Mouse (Mus musculus) limb, embryonic 14.5 days (tissue): ENCODE measurements around the gene Gm2431. TPM values are rescaled to one million over a fixed set of nuclear protein-coding genes. Genes with fewer than 3 reads are reported as not detected.
A peak's percentile ranks its signal among the peaks of the same experiment; 100 is the strongest.
"Not testable (repeated sequence)": the region's sequence is repeated elsewhere in the genome, so short reads cannot be mapped to it uniquely, and the experiment has no call there.

ENCODE experiments used
- ATAC-seq: fragments of 200-750 bp; cut with Nextera tagmentation; 2 replicates; pipeline ENCODE4 v1.8.0; 2017; ENCODE audit warnings: low read depth, moderate number of reproducible peaks, moderate TSS enrichment; ENCODE audit not compliant: low FRiP score
- DNase-seq: peaks from one replicate; pipeline ENCODE4 v3.0.0-alpha.2; 2015; ENCODE audit warnings: low spot score
- H3K27ac ChIP-seq: fragments of 300-500 bp; sonication (generic); replicated peaks from 2 replicates; pipeline ENCODE4 v1.5.1; 2014; ENCODE audit warnings: low read depth, mild to moderate bottlenecking, low read length, moderate library complexity, mixed read lengths
- H3K27me3 ChIP-seq: fragments of 300-500 bp; sonication (generic); 2 replicates; pipeline ENCODE4 v1.6.1; 2014; ENCODE audit warnings: low read length, mixed read lengths; ENCODE audit not compliant: control insufficient read depth, insufficient read depth
- H3K36me3 ChIP-seq: fragments of 300-500 bp; sonication (generic); 2 replicates; pipeline ENCODE4 v1.6.1; 2014; ENCODE audit warnings: mild to moderate bottlenecking, low read length, moderate library complexity, mixed read lengths; ENCODE audit not compliant: control insufficient read depth, insufficient read depth
- H3K4me1 ChIP-seq: fragments of 300-500 bp; sonication (generic); 2 replicates; pipeline ENCODE4 v1.6.1; 2014; ENCODE audit warnings: antibody characterized with exemption, low read length, mixed read lengths; ENCODE audit not compliant: control insufficient read depth, insufficient read depth
- H3K4me2 ChIP-seq: fragments of 300-500 bp; sonication (generic); replicated peaks from 2 replicates; pipeline ENCODE4 v1.6.1; 2014; ENCODE audit warnings: low read depth, mild to moderate bottlenecking, low read length, moderate library complexity; ENCODE audit not compliant: severe bottlenecking
- H3K4me3 ChIP-seq: fragments of 300-500 bp; sonication (generic); replicated peaks from 2 replicates; pipeline ENCODE4 v1.5.1; 2014; ENCODE audit warnings: low read length
- H3K9ac ChIP-seq: fragments of 300-500 bp; sonication (generic); 2 replicates; pipeline ENCODE4 v1.6.1; 2014; ENCODE audit warnings: mild to moderate bottlenecking, low read depth, low read length, moderate library complexity; ENCODE audit not compliant: severe bottlenecking
- H3K9me3 ChIP-seq: fragments of 300-500 bp; sonication (generic); 2 replicates; pipeline ENCODE4 v1.6.1; 2016; ENCODE audit warnings: low read length; ENCODE audit not compliant: control insufficient read depth
- POLR2A ChIP-seq: fragments of 200-500 bp; IDR thresholded peaks from 2 replicates; pipeline ENCODE4 v1.8.0; 2012; ENCODE audit warnings: inconsistent platforms, mild to moderate bottlenecking, moderate library complexity, borderline replicate concordance; ENCODE audit not compliant: insufficient read depth, insufficient read length; ENCODE audit errors: extremely low read depth
- WGBS: fragments of 180-500 bp; shearing (Covaris S2); extraction: QIAGEN DNeasy Blood & Tissue Kit; methylation state at CpG from one replicate; pipeline ENCODE4 v1.1.7; 2014; 5-methylcytosine and 5-hydroxymethylcytosine counted together
- polyA plus RNA-seq, 2 experiments: library from polyadenylated mRNA; depleted of rRNA in 1 of 2; stranded (reverse) in 1 of 2; unstranded in 1 of 2; fragments of >200 nt; fragmentation: Nextera tagmentation in 1 of 2; extraction: Ambion mirVana in 1 of 2; gene quantifications; 2 replicates each; pipeline versions ENCODE4 v1.2.1 to v1.2.3; 2012 to 2014

Gm2431 gene
- not detected in 2 replicates for polyA plus RNA-seq (2012; rRNA removed)
- polyA plus RNA-seq (2014; fragmentation: Nextera tagmentation; extraction: Ambion mirVana) = not detected in 2 replicates

- not testable (repeated sequence) for H3K27ac ChIP-seq, H3K36me3 ChIP-seq, H3K9me3 ChIP-seq, H3K4me2 ChIP-seq, H3K27me3 ChIP-seq, DNase-seq, H3K9ac ChIP-seq, H3K4me3 ChIP-seq, H3K4me1 ChIP-seq, ATAC-seq
- WGBS = 38% methylated on average over 1 of the region's 1 CpGs
Observed at GRCm38 (mm10) chr7:142258254-142258653, at the start of gene Gm2431. Gene Gm2431, minus strand, starts transcription at chr7:142258354.

GRCm38 (mm10) chr7:142303929-142304328 is 45.8 kb upstream of the Gm2431 start:
- H3K9me3 ChIP-seq, H3K9ac ChIP-seq, H3K27ac ChIP-seq, H3K36me3 ChIP-seq, H3K4me1 ChIP-seq, DNase-seq, H3K4me2 ChIP-seq, ATAC-seq, H3K27me3 ChIP-seq, H3K4me3 ChIP-seq: not testable (repeated sequence)
- 81% methylated on average over 1 of the region's 1 CpGs for WGBS

GRCm38 (mm10) chr7:142303249-142303648 is 45.1 kb upstream of the Gm2431 start, which contains the start of gene Krtap5-4:
Gene Krtap5-4, plus strand, starts transcription at chr7:142303549.
- Histone ChIP-seq H3K4me2 (no peak within 1 kb of the TSS), H3K27ac (no peak within 1 kb of the TSS), H3K27me3 (no peaks in the 10 kb centered on the region), H3K9me3 (no peaks in the 10 kb centered on the region), H3K9ac (no peak within 1 kb of the TSS), H3K4me1 (no peaks in the 10 kb centered on the region), H3K36me3 (no peaks in the 10 kb centered on the region), H3K4me3 (no peak within 1 kb of the TSS)
- ATAC-seq (no peak), DNase-seq (no peak)
- no peak for TF ChIP-seq POLR2A
- 50% methylated on average over 3 of the region's 3 CpGs for WGBS

- ATAC-seq, H3K9ac ChIP-seq, H3K9me3 ChIP-seq, H3K4me3 ChIP-seq, H3K4me1 ChIP-seq, H3K27me3 ChIP-seq, H3K27ac ChIP-seq, DNase-seq, H3K4me2 ChIP-seq, H3K36me3 ChIP-seq: not testable (repeated sequence)
Observed at GRCm38 (mm10) chr7:142297018-142297417, 38.9 kb upstream of the Gm2431 start, which contains the start of gene Krtap5-1. Gene Krtap5-1, minus strand, starts transcription at chr7:142297118.

GRCm38 (mm10) chr7:142296108-142296507 is 38.0 kb upstream of the Gm2431 start:
- H3K36me3 ChIP-seq, H3K4me3 ChIP-seq, ATAC-seq, H3K27ac ChIP-seq, H3K9ac ChIP-seq, DNase-seq, H3K27me3 ChIP-seq, H3K4me2 ChIP-seq, H3K4me1 ChIP-seq, H3K9me3 ChIP-seq: not testable (repeated sequence)
- WGBS = 34% methylated on average over 4 of the region's 4 CpGs

GRCm38 (mm10) chr7:142295418-142295817 is 37.3 kb upstream of the Gm2431 start:
- no peak for TF ChIP-seq POLR2A
- no peak overlapping the region for H3K4me2 ChIP-seq
- H3K4me3 ChIP-seq = no peak overlapping the region
- H3K36me3 ChIP-seq = no peaks in the 10 kb centered on the region
- DNase-seq = no peak
- H3K9me3 ChIP-seq = no peaks in the 10 kb centered on the region
- H3K4me1 ChIP-seq = no peaks in the 10 kb centered on the region
- H3K9ac ChIP-seq = no peak overlapping the region
- no peaks in the 10 kb centered on the region for H3K27me3 ChIP-seq
- H3K27ac ChIP-seq = no peak overlapping the region
- ATAC-seq = no peak

GRCm38 (mm10) chr7:142293851-142294250 is 35.7 kb upstream of the Gm2431 start:
- not testable (repeated sequence) for H3K4me2 ChIP-seq, H3K36me3 ChIP-seq, H3K9me3 ChIP-seq, H3K9ac ChIP-seq, H3K27me3 ChIP-seq, ATAC-seq, H3K27ac ChIP-seq, H3K4me1 ChIP-seq, H3K4me3 ChIP-seq
- peak; percentile 60 for DNase-seq
- WGBS = 0% methylated on average over 2 of the region's 2 CpGs

GRCm38 (mm10) chr7:142285910-142286612 is 27.9 kb upstream of the Gm2431 start:
- not testable (repeated sequence) for H3K4me3 ChIP-seq, H3K9ac ChIP-seq, H3K4me2 ChIP-seq, H3K27me3 ChIP-seq, ATAC-seq, DNase-seq, H3K4me1 ChIP-seq, H3K9me3 ChIP-seq, H3K27ac ChIP-seq, H3K36me3 ChIP-seq
- 34% methylated on average over 9 of the region's 9 CpGs for WGBS
